Mouse (Mus musculus): Measurements from ENCODE around the gene Ucp3. TPM values are rescaled to one million over a fixed set of nuclear protein-coding genes. Genes with fewer than 3 reads are reported as not detected.

Ucp3 gene
- polyA plus RNA-seq, 1 experiment from 2014 or later, result not detected

DNA sequence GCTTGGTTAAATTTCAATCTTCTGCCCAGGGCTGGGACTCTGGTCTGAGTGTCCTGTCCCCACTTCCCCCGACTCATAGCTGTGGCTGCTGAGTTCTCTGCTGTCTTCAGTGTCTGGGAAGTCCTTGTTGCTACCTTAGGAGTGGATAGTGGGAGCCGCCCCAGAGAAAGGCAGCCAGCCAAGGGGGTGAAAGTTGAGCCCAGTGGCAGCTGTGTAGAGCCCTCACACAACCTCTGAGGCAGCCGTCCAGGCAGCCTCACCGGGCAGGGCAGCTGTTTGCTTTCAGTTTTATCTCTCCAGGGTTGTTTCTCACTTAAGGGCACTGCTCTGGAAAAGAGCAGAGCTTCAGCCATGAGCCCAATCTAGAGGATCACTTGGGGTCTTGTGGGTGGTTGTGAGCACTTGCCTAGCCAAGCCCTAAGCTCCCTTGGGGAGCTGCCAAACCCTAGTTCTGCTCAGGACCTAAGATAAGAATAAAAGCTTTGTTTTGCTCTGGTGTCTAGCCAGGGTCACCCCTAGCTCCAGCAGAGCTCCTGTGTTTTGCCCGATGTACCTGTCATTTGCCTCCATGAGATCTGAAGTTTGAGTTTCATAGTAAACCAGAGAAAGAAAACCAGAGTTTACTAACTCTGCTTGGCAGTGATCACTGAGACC is 7.0 kb upstream of the Ucp3 start:
- H3K27me3 ChIP-seq (ENCODE audit: control insufficient read depth, insufficient read depth, low read length), result no peaks in the 10 kb centered on the region
- no peak overlapping the region for H3K4me2 ChIP-seq (ENCODE audit: low read depth, severe bottlenecking)
- H3K36me3 ChIP-seq (ENCODE audit: control insufficient read depth, insufficient read depth, low read length), result peaks cover 2% of the 10 kb centered on the region; the same call in 1 of the 2 replicates
- H3K4me1 ChIP-seq (ENCODE audit: control insufficient read depth, insufficient read depth, low read length), result 0 out of 2 replicates have a peak, but pooled peaks cover 2% of the 10 kb centered on the region
- no peaks in the 10 kb centered on the region for H3K9me3 ChIP-seq (ENCODE audit: control insufficient read depth, low read length)
- 78% methylated on average over 5 of the region's 5 CpGs for WGBS
- DNase-seq (ENCODE audit: low spot score) (no peak), ATAC-seq (ENCODE audit: insufficient number of reproducible peaks, low FRiP score, low TSS enrichment, low read depth) (no peak)
- H3K27ac ChIP-seq (replicated peaks; ENCODE audit: low read depth, low read length), result no peak overlapping the region
- H3K4me3 ChIP-seq (ENCODE audit: low read depth, low read length), result no peak overlapping the region
- H3K9ac ChIP-seq (ENCODE audit: low read length), result no peak overlapping the region

DNA sequence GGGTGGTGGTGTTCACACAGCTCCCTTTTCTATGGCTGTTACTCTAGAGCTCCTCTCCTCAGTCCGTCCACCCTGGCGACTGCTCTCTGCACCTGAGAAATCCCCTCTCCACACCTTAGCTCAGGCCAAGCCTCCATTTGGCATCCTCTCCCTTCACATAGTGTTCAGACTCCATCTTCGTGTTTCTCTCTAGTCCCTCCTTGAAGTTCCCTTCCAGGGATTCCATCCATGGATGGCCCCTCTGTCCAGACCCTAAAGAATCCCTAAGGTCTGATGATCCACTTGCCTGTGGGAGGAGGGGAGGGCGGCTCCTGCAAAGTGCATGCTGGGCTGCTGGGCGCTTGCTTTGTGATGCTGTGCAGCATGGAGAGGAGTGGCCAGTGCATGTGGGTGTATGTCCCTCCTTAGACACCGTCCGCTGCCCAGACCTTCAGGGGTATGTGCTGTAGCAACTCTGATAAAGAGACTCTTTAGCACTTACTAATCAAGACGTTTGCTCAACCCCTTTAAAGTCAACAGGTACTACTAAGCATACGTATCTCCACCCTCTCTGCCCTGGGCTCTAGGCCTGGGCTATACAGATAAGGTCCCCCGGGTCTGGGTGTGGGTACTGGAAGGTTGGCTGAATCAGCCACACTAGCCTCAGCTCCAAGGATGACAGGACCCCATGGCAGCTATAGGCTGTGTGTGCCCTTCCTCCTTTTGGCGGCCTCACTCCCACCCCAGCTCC is 5.8 kb upstream of the Ucp3 start:
- H3K9me3 ChIP-seq (ENCODE audit: control insufficient read depth, low read length), result no peaks in the 10 kb centered on the region
- no peak overlapping the region for H3K9ac ChIP-seq (ENCODE audit: low read length)
- H3K4me2 ChIP-seq (ENCODE audit: low read depth, severe bottlenecking), result no peak overlapping the region
- H3K27me3 ChIP-seq (ENCODE audit: control insufficient read depth, insufficient read depth, low read length), result no peaks in the 10 kb centered on the region
- 90% methylated on average over 11 of the region's 11 CpGs for WGBS
- no peak overlapping the region for H3K27ac ChIP-seq (replicated peaks; ENCODE audit: low read depth, low read length)
- H3K4me3 ChIP-seq (ENCODE audit: low read depth, low read length), result no peak overlapping the region
- no peak for DNase-seq (ENCODE audit: low spot score)
- 0 out of 2 replicates have a peak, but pooled peaks cover 2% of the 10 kb centered on the region for H3K4me1 ChIP-seq (ENCODE audit: control insufficient read depth, insufficient read depth, low read length)
- peaks cover 2% of the 10 kb centered on the region; the same call in 1 of the 2 replicates for H3K36me3 ChIP-seq (ENCODE audit: control insufficient read depth, insufficient read depth, low read length)
- ATAC-seq (ENCODE audit: insufficient number of reproducible peaks, low FRiP score, low TSS enrichment, low read depth), result no peak

DNA sequence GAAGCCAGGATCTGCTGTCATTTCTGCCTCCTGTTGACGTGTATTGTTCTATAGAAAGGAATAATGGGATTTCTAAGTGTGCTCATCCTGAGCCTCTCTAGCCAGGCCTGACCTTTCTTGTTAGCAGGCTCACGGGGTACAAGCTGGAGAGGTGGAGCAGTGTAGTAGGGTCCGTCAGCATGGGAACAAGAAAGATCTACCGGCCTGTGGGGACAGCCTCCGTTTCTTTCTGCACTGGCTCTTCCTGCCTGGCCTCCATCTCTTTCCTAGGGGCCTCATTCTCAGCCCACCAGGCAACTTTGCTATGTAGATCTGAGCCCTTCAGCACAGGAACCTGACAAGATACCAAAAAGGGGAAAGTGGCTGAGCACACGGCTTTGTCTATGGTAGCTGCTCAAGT is 4.0 kb upstream of the Ucp3 start:
- DNase-seq (ENCODE audit: low spot score), result no peak
- Histone ChIP-seq H3K27ac (replicated peaks; ENCODE audit: low read depth, low read length) (no peak overlapping the region), H3K9ac (ENCODE audit: low read length) (no peak overlapping the region), H3K4me1 (ENCODE audit: control insufficient read depth, insufficient read depth, low read length) (0 out of 2 replicates have a peak, but pooled peaks cover 2% of the 10 kb centered on the region), H3K36me3 (ENCODE audit: control insufficient read depth, insufficient read depth, low read length) (peaks cover 2% of the 10 kb centered on the region; the same call in 1 of the 2 replicates), H3K4me3 (ENCODE audit: low read depth, low read length) (no peak overlapping the region), H3K27me3 (ENCODE audit: control insufficient read depth, insufficient read depth, low read length) (no peaks in the 10 kb centered on the region), H3K9me3 (ENCODE audit: control insufficient read depth, low read length) (no peaks in the 10 kb centered on the region), H3K4me2 (ENCODE audit: low read depth, severe bottlenecking) (no peak overlapping the region)
- 95% methylated on average over 6 of the region's 6 CpGs for WGBS
- no peak for ATAC-seq (ENCODE audit: insufficient number of reproducible peaks, low FRiP score, low TSS enrichment, low read depth)

DNA sequence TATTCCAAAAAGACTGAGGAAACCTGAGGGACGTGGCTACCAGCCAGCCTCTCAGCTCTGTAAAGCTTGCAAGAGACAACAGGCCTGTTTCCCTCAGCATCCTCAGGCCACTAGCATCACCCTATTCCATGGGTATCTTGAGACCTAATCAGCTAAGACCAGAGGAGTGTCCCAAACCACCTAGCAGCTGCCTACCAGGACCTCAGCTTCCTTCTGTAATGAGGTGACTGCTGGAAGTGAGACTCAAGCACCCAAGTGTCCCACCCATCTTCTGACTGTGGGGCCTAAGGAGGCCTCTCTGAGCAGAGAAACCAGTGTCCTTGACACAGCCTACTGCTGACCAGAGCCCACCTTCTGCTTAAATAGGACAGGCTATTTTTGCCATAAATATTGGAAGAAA is 3.3 kb upstream of the Ucp3 start:
- DNase-seq (ENCODE audit: low spot score) (no peak), ATAC-seq (ENCODE audit: insufficient number of reproducible peaks, low FRiP score, low TSS enrichment, low read depth) (no peak)
- Histone ChIP-seq H3K27ac (replicated peaks; ENCODE audit: low read depth, low read length) (no peak overlapping the region), H3K36me3 (ENCODE audit: control insufficient read depth, insufficient read depth, low read length) (no peaks in the 10 kb centered on the region), H3K4me1 (ENCODE audit: control insufficient read depth, insufficient read depth, low read length) (no peaks in the 10 kb centered on the region), H3K9ac (ENCODE audit: low read length) (no peak overlapping the region; the same call in 1 of the 2 replicates), H3K4me2 (ENCODE audit: low read depth, severe bottlenecking) (no peak overlapping the region), H3K27me3 (ENCODE audit: control insufficient read depth, insufficient read depth, low read length) (no peaks in the 10 kb centered on the region), H3K4me3 (ENCODE audit: low read depth, low read length) (no peak overlapping the region), H3K9me3 (ENCODE audit: control insufficient read depth, low read length) (no peaks in the 10 kb centered on the region)
- WGBS, result 92% methylated on average over 1 of the region's 1 CpGs

DNA sequence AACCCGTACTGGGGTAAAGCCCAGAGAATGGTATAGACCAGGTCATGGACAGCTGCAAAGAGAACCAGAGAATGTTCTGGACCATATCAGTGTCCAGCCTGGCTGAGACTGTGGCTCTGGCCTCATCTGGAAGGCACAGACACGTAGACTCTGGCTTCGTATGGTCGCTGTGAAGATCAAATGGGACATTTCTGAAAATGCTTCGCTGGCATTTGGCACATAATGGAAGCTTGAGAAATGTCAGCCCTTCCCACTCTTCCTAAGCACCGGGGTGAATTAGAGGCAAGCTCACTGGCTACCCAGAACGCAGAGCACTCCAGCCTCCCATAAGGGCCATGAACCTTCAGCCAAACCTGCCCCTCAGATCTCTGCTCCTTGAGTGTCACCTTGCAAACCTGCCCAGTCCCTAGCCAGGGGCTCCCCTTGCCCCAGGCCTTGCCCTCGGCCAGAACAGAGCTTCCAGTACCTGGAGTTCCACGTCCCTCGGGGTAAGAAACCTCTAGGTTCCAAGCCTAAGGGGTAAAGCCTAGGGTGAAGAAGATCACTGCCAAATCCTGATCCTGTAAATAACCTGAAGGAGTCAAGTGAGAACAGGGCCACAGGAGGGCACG is 1.9 kb upstream of the Ucp3 start:
- no peaks in the 10 kb centered on the region for H3K36me3 ChIP-seq (ENCODE audit: control insufficient read depth, insufficient read depth, low read length)
- ATAC-seq (ENCODE audit: insufficient number of reproducible peaks, low FRiP score, low TSS enrichment, low read depth), result no peak
- no peak for DNase-seq (ENCODE audit: low spot score)

DNA sequence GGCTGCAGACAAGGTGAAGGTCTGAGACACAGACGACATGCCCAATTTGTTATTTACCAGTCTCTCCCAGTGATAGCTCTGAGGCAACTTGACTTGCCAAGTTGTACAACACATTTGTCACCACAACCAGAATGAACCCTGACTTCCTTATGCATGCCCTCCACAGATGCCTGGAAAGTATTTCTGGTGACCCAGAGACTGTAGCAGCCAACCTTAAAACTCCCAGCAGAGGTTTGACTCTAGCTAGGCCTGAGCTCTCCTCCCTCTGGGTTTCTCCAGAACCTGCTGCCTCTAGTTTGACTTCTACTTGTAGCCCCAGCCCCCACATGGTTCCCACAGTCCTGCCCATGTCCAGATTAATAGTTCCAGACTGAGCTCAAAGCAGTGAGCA is 1.4 kb upstream of the Ucp3 start:
- Histone ChIP-seq H3K27me3 (ENCODE audit: control insufficient read depth, insufficient read depth, low read length) (no peaks in the 10 kb centered on the region), H3K27ac (replicated peaks; ENCODE audit: low read depth, low read length) (no peak overlapping the region), H3K4me3 (ENCODE audit: low read depth, low read length) (no peak overlapping the region), H3K9me3 (ENCODE audit: control insufficient read depth, low read length) (no peaks in the 10 kb centered on the region), H3K36me3 (ENCODE audit: control insufficient read depth, insufficient read depth, low read length) (no peaks in the 10 kb centered on the region), H3K9ac (ENCODE audit: low read length) (no peak overlapping the region), H3K4me1 (ENCODE audit: control insufficient read depth, insufficient read depth, low read length) (no peaks in the 10 kb centered on the region), H3K4me2 (ENCODE audit: low read depth, severe bottlenecking) (no peak overlapping the region)
- DNase-seq (ENCODE audit: low spot score), result no peak
- 86% methylated on average over 1 of the region's 1 CpGs for WGBS
- no peak for ATAC-seq (ENCODE audit: insufficient number of reproducible peaks, low FRiP score, low TSS enrichment, low read depth)

More for the DNA sequence above, 1.9 kb upstream of the Ucp3 start:
- no peaks in the 10 kb centered on the region for H3K9me3 ChIP-seq (ENCODE audit: control insufficient read depth, low read length)
- no peak overlapping the region for H3K9ac ChIP-seq (ENCODE audit: low read length)
- 90% methylated on average over 11 of the region's 11 CpGs for WGBS
- H3K4me2 ChIP-seq (ENCODE audit: low read depth, severe bottlenecking), result no peak overlapping the region
- no peak overlapping the region for H3K4me3 ChIP-seq (ENCODE audit: low read depth, low read length)
- H3K27ac ChIP-seq (replicated peaks; ENCODE audit: low read depth, low read length), result no peak overlapping the region
- no peaks in the 10 kb centered on the region for H3K27me3 ChIP-seq (ENCODE audit: control insufficient read depth, insufficient read depth, low read length)
- no peaks in the 10 kb centered on the region for H3K4me1 ChIP-seq (ENCODE audit: control insufficient read depth, insufficient read depth, low read length)

DNA sequence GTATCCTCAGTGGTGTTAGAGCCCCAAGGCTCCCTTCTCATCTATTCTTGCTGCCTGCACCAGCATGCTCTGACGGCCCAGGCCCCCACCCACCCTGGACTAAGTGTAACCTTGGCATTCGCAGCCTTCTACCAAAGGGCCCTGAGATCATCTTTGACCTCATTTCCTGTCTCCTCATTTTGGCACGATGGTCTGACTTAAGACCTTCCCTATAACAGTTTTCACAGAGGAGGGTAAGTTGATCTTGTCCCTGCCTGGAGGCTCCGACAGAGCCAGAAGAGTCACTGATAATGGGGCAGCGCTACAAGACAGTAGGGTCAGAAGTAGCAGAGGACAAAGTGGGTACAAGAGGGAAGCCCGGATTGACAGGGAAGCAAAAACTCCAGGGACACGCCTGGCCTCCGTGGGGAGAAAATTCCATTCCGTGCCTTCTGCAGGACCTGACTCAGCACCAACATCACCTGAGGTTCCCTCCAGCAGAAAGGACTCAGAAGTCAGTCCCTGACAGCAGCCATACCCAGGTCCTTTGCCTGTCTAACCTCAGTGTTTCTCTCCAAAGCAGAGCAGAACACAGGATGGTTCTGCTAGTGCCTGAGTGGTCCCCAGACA is 1.2 kb downstream of the Ucp3 start:
- no peaks in the 10 kb centered on the region for H3K9me3 ChIP-seq (ENCODE audit: control insufficient read depth, low read length)
- no peaks in the 10 kb centered on the region for H3K27me3 ChIP-seq (ENCODE audit: control insufficient read depth, insufficient read depth, low read length)
- WGBS, result 86% methylated on average over 9 of the region's 9 CpGs
- ATAC-seq (ENCODE audit: insufficient number of reproducible peaks, low FRiP score, low TSS enrichment, low read depth) (no peak), DNase-seq (ENCODE audit: low spot score) (no peak)
- H3K36me3 ChIP-seq (ENCODE audit: control insufficient read depth, insufficient read depth, low read length), result no peaks in the 10 kb centered on the region
- no peak overlapping the region for H3K4me3 ChIP-seq (ENCODE audit: low read depth, low read length)
- no peaks in the 10 kb centered on the region for H3K4me1 ChIP-seq (ENCODE audit: control insufficient read depth, insufficient read depth, low read length)
- H3K27ac ChIP-seq (replicated peaks; ENCODE audit: low read depth, low read length), result no peak overlapping the region
- H3K4me2 ChIP-seq (ENCODE audit: low read depth, severe bottlenecking), result no peak overlapping the region
- H3K9ac ChIP-seq (ENCODE audit: low read length), result no peak overlapping the region

DNA sequence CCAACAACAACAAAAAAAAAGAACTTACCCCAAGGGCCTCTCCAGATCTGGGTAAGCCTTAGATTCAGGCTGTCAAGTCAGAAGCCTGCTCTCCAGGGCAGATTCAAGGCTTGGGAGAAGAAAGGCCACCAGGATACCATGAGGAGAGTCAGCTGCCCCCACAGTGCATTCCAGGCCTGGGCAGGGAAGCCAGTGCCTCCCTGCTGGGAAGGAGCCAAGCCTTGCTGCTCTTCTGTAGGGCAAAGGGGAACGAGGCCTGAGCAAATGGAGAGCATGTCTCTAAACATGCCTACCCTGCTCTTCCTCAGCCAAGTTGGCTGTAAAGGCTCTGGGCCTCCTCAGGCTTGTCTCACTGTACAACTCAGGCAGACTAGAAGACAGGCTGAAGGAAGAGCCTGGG is 1.9 kb downstream of the Ucp3 start:
- ATAC-seq (ENCODE audit: insufficient number of reproducible peaks, low FRiP score, low TSS enrichment, low read depth) (no peak), DNase-seq (ENCODE audit: low spot score) (no peak)
- Histone ChIP-seq H3K4me2 (ENCODE audit: low read depth, severe bottlenecking) (no peak overlapping the region), H3K4me1 (ENCODE audit: control insufficient read depth, insufficient read depth, low read length) (no peaks in the 10 kb centered on the region), H3K36me3 (ENCODE audit: control insufficient read depth, insufficient read depth, low read length) (no peaks in the 10 kb centered on the region), H3K27ac (replicated peaks; ENCODE audit: low read depth, low read length) (no peak overlapping the region), H3K27me3 (ENCODE audit: control insufficient read depth, insufficient read depth, low read length) (no peaks in the 10 kb centered on the region), H3K4me3 (ENCODE audit: low read depth, low read length) (no peak overlapping the region), H3K9me3 (ENCODE audit: control insufficient read depth, low read length) (no peaks in the 10 kb centered on the region), H3K9ac (ENCODE audit: low read length) (no peak overlapping the region)
- 64% methylated on average over 1 of the region's 1 CpGs for whole genome bisulfite sequencing

Data from limb, embryonic 11.5 days (tissue).